8 mouse cellular contexts compared by ENCODE assay signal in the genomic region with DNA sequence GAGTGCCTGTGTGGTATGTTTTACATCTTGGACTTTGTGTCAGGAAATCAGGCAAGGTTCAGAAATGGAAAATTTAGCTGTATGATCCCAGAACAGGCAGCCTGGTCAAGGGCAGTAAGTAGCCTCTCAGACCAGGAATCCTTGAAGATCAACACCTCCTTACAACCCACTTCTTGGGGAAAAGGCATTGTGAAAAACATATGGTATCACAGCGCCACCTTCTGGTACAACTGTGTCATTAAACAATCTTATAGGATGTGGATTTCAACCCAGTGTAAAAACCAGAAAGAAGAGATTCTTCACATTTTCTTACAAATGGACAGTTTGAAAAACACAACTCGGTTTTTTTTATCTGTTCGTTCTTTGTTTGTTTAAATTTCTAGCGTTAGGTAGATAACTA.
DNase-seq lines count a peak whose midpoint lies in the region; ATAC-seq and TF ChIP-seq lines count a peak whose summit lies in the region.

No protein-coding gene starts in this region.

- DNase-seq in heart, postnatal 4 days: peak; percentile 62
- peak; percentile 5 for DNase-seq in thymus, postnatal 14 days
- DNase-seq in thymus, postnatal 36 days: no peak
- DNase-seq in limb, embryonic 11.5 days (ENCODE audit: low spot score): peak; percentile 71
- peak; percentile 25 for DNase-seq in thymus, postnatal 4 days
- no peak for DNase-seq in gastrocnemius, adult 8-10 months (ENCODE audit: low spot score in 2 of 2)

- H3K9me3 ChIP-seq in heart, embryonic 11.5 days (replicated peaks; ENCODE audit: control insufficient read depth, low read length): no peaks in the 10 kb centered on the region
- H3K9me3 ChIP-seq in limb, embryonic 11.5 days (ENCODE audit: control insufficient read depth, low read length): no peaks in the 10 kb centered on the region

- peaks cover 6% of the 10 kb centered on the region; the same call in 1 of the 2 replicates for H3K4me1 ChIP-seq in heart, embryonic 11.5 days (ENCODE audit: control insufficient read depth, insufficient read depth, low read length)
- peaks cover 7% of the 10 kb centered on the region for H3K4me1 ChIP-seq in cortical plate, adult 2 months (ENCODE audit: control insufficient read depth, insufficient read depth, low read length)
- H3K4me1 ChIP-seq in limb, embryonic 11.5 days (ENCODE audit: control insufficient read depth, insufficient read depth, low read length): peaks cover 8% of the 10 kb centered on the region

- H3K4me2 ChIP-seq in heart, embryonic 11.5 days: no peak overlapping the region
- no peak overlapping the region for H3K4me2 ChIP-seq in limb, embryonic 11.5 days (ENCODE audit: low read depth, severe bottlenecking)

- no peak for ATAC-seq in heart, embryonic 11.5 days (replicated peaks; ENCODE audit: insufficient number of reproducible peaks, low FRiP score, low TSS enrichment)
- ATAC-seq in limb, embryonic 11.5 days (ENCODE audit: insufficient number of reproducible peaks, low FRiP score, low TSS enrichment, low read depth): no peak

- no peak for TF ChIP-seq POLR2A in cortical plate, adult 2 months (IDR thresholded peaks at IDR 0.05; ENCODE audit: extremely low read depth, insufficient read depth, low read length)

- 7% methylated on average over 4 of the region's 4 CpGs for WGBS in heart, embryonic 11.5 days (ENCODE audit: insufficient replicate concordance)
- WGBS in limb, embryonic 11.5 days: 12% methylated on average over 4 of the region's 4 CpGs

- peak; percentile 50; the same call in 1 of the 2 replicates for TF ChIP-seq CTCF in cortical plate, adult 2 months (IDR thresholded peaks at IDR 0.05; ENCODE audit: extremely low read depth, insufficient read depth, low read length)

- no peaks in the 10 kb centered on the region for H3K27me3 ChIP-seq in heart, embryonic 11.5 days (ENCODE audit: control insufficient read depth, insufficient read depth, low read length)
- no peaks in the 10 kb centered on the region for H3K27me3 ChIP-seq in limb, embryonic 11.5 days (ENCODE audit: control insufficient read depth, insufficient read depth, low read length)

- H3K4me3 ChIP-seq in heart, embryonic 11.5 days (ENCODE audit: low read depth, low read length): no peak overlapping the region
- H3K4me3 ChIP-seq in cortical plate, adult 2 months (ENCODE audit: insufficient read depth, low read length): no peak overlapping the region
- H3K4me3 ChIP-seq in limb, embryonic 11.5 days (ENCODE audit: low read depth, low read length): no peak overlapping the region

- H3K27ac ChIP-seq in heart, embryonic 11.5 days (ENCODE audit: low read depth, low read length): no peak overlapping the region
- no peak overlapping the region for H3K27ac ChIP-seq in cortical plate, adult 2 months (ENCODE audit: insufficient read depth, low read length)
- H3K27ac ChIP-seq in limb, embryonic 11.5 days (replicated peaks; ENCODE audit: low read depth, low read length): no peak overlapping the region

- no peaks in the 10 kb centered on the region for H3K36me3 ChIP-seq in heart, embryonic 11.5 days (ENCODE audit: control insufficient read depth, insufficient read depth, low read length)
- H3K36me3 ChIP-seq in limb, embryonic 11.5 days (ENCODE audit: control insufficient read depth, insufficient read depth, low read length): no peaks in the 10 kb centered on the region

- no peak overlapping the region for H3K9ac ChIP-seq in heart, embryonic 11.5 days (ENCODE audit: low read depth, low read length)
- H3K9ac ChIP-seq in limb, embryonic 11.5 days (ENCODE audit: low read length): no peak overlapping the region

Comparison
In these comparisons a context has a peak if more than half of its experiments do, and no peak if none do; other contexts are left out.
1. DNase-seq: peak in heart, postnatal 4 days (single experiment), thymus, postnatal 14 days (single experiment), limb, embryonic 11.5 days (single experiment) and thymus, postnatal 4 days (single experiment); none in thymus, postnatal 36 days (0 of 2) and gastrocnemius, adult 8-10 months (0 of 2).